Mouse (Mus musculus) myocyte (in vitro differentiated cells): ENCODE measurements around the gene Tdrd6.

ENCODE experiments used
- CEBPB ChIP-seq: IDR thresholded peaks from 2 replicates; pipeline ENCODE4 v1.6.1; 2011; ENCODE audit warnings: mild to moderate bottlenecking, moderate library complexity; ENCODE audit not compliant: poor library complexity, insufficient read depth, severe bottlenecking
- POLR2A ChIP-seq: IDR thresholded peaks from one replicate; pipeline ENCODE4 v1.6.1; 2011; ENCODE audit warnings: low read depth, mild to moderate bottlenecking, control low read depth, moderate library complexity; ENCODE audit not compliant: insufficient read length
- REST ChIP-seq: IDR thresholded peaks from one replicate; pipeline ENCODE4 v1.6.1; 2011; ENCODE audit warnings: mild to moderate bottlenecking, control low read depth, moderate library complexity; ENCODE audit not compliant: insufficient read depth, insufficient read length

DNA sequence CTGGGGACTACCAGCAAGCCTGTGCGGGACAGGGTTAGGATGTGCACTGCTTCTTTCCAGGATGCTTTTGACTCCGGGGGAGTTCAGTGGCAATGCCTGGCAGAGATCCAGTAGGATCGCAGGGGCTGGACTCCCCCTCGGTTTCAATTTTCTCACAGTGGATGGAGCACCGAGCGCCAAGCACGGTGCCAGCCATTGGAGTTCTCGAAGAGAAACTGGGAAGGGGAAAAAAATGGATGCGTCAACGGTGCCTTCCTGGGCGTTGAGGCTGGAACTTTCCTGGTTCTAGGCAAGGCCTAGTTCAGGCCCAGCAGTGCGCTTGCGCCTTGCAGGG lies 295 bp upstream of the Tdrd6 start:
- no peak for TF ChIP-seq CEBPB
- no peak for TF ChIP-seq POLR2A
- TF ChIP-seq REST: no peak
